Mouse (Mus musculus) kidney, adult 18-20 months (tissue): Measurements from ENCODE around the gene Slitrk6.

Experiments
- DNase-seq: peaks from one replicate; pipeline ENCODE4 v3.0.0; 2021

The Slitrk6 gene

DNA sequence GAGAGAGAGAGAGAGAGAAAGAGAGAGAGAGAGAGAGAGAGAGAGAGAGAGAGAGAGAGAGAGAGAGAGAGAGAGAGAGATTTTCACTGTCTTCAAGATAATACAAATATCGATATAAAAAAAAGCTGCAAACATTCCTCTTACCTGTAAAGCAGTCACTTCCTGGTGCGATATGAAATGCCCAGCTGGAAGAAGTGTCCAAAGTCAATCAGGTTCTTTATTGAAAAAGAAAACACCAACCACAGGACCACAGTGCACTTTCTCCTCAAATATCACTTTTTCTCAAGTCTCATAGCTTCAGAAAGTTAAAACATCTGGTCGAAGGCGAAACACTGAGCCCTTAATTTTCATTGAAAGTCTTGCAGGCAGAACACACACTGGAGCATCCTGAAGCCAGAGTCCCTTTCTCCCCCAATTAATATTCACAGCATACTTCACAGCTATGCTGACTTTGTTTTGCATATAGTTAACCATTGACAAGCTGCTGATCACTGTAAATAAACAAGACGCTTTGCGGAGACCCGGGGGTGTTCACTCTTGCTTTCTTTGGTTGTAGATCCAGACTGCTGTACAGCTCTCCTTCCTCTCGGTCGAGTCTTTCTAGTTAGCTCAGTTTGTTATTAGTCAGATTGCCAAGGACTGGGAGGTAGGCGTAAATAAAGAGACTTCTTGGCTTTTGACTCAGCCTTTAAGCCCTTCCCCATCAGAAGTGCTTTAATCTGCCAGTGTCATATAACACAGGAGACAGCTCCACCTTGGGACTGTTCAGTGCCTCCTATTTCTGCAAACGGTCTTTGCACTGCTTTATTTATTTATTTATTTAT is at the start of gene Slitrk6:
Gene Slitrk6 (minus strand): TSS at position 666 of the 824 bp plus-strand sequence.
- no peak for DNase-seq

DNA sequence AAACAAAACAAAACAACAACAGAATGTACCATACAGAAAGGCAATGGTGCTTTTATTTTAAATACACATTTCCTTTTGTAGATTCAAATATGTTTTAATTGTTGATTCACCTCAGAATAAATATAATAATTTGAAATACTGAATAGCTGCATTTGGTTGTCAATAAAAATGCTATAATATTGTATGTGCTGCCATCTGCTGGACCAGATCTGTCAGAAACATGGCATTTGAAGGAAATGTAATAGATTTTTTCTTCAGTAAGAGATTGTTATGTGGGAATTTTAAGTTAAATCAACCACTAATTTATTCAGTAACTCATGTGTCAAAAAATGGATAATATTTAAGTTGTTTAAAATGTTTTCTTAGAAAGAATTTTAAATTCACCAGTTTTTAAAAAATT is 22.6 kb upstream of the Slitrk6 start:
- DNase-seq, result no peak

DNA sequence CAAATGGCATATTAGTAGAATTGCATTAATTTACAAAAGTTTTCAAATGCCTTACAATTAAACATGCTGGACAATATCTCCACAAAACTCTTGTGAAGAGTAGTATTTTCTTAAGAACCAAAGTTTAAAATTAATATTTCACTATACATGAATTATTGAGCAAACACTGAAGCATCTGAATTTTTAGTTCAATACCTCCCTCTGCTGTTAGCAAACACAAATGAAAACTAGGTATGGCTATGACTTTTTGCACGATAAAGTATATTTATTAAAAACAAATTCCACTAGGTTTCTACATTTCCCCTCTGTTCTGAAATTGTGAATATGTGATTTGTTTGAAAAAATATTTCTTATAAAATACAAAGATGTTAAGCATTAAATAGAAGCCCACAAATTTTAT is 15.7 kb upstream of the Slitrk6 start:
- no peak for DNase-seq

DNA sequence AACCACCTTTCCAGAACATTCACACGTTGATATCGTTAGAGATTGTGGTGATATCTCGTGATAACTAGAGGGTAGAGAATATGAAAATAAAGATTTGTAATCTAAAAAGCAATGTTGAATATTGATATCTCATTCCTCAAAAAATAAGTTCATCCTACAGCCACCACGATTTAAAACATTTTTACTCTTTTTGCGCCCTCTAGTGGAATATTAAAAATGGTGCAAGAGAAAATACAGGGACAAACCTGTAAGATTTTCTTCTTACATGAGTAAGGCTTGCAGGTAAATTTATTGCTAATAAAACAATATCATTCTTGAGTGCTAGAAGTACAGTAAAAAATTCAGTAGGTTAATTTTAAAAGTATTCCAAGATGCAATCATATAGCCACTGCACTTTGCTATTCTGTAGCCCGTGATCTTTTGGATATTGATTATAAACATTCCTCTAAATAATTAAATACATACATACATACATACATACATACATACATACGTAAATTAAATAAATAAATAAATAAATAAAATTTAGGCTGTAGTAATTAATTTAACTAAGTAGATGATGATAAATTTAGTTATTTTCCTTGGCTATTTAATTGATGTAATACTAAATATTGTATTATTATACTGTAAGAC is 7.8 kb upstream of the Slitrk6 start:
- no peak for DNase-seq

DNA sequence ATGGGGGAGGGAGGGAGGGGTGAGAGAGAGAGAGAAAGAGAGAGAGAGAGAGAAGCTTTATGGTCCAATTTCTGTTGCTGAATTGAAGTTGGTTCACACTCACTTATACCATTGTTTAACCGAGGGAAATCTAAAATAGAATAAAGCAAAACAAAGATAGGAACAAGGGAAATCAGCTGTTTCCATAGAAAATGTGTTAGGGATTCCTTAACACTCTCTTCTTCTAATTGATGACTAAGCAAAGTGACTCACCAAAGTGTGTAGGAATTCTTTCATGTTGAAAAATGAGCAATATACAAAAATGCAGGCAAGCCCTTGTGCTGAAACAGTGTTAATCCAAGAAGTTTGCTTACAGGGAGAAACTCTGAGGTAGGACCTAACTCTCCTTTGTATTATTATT is 6.0 kb upstream of the Slitrk6 start:
- DNase-seq, result no peak

GRCm38 (mm10) chr14:110755308-110755650 is 330 bp upstream of the Slitrk6 start:
- no peak for DNase-seq

- DNase-seq, result no peak
These were observed 15.1 kb downstream of the Slitrk6 start for GRCm38 (mm10) chr14:110739861-110740260.

DNA sequence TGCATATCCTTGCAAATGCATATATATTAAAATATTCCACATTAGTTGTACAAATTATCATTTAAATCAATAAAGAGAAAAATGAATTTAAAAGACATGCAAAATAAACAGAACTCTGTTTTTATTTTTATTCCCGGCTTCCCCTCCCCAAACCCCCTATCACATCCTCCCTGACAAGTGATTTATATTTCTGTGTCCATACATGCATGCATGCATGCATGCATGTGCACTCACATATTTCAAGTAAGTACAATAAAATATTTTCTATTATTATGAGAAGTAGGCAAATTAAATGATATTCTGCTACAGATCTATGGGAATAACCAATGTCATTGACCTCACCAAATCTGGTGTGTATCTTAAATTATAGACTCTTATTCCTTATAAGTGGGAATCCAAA is 15.6 kb downstream of the Slitrk6 start:
- no peak for DNase-seq

GRCm38 (mm10) chr14:110728344-110728910 is 26.5 kb downstream of the Slitrk6 start:
- no peak for DNase-seq

- no peak for DNase-seq
These were observed 30.8 kb downstream of the Slitrk6 start for GRCm38 (mm10) chr14:110724026-110724576.
